Mouse (Mus musculus): ENCODE measurements around the gene Scube3. TPM values are rescaled to one million over a fixed set of nuclear protein-coding genes. Genes with fewer than 3 reads are reported as not detected.

Scube3 gene
- total RNA-seq, 2 experiments from 2014 or later, result 1.1 TPM

GRCm38 (mm10) chr17:28140431-28141204 is 1.3 kb upstream of the Scube3 start:
- H3K4me3 ChIP-seq, result no peak overlapping the region
- TF ChIP-seq CTCF (conservative IDR thresholded peaks at IDR 0.05), result no peak
- DNase-seq (ENCODE audit: low spot score in 2 of 2), result no peak
- H3K27ac ChIP-seq, result no peak overlapping the region

DNA sequence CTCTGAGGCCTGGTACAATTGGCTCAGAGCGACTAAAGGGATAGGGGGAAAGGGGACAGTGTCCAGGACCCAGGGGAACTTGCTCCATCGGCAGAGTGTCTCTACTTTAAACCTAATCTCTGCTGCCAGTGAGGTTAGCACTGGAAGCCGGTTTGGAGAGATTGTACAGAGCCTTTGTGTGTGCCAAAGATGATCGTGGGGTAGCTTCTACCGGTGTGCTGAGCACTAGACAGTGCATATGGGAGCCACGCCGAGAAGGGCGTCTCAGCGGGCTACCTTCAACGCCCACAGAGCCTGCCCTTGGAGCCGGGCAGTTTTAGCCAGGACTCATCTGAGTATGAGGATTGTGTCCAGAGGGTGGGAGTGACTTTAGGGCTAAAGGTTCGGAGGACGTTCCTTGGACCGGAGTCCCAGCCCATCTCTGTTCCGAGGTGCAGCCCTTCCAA is 713 bp upstream of the Scube3 start:
- no peak for DNase-seq (ENCODE audit: low spot score in 2 of 2)
- no peak for TF ChIP-seq CTCF (conservative IDR thresholded peaks at IDR 0.05)
- H3K4me3 ChIP-seq, result no peak overlapping the region; the same call in 1 of the 2 replicates
- H3K27ac ChIP-seq, result no peak overlapping the region

- no peak for TF ChIP-seq CTCF (conservative IDR thresholded peaks at IDR 0.05)
- no peak overlapping the region for H3K27ac ChIP-seq
- H3K4me3 ChIP-seq, result peak overlapping the region; percentile 46
- no peak for DNase-seq (ENCODE audit: low spot score in 2 of 2)
Measured at GRCm38 (mm10) chr17:28142700-28143610, 1.0 kb downstream of the Scube3 start.

GRCm38 (mm10) chr17:28143751-28144150 is 1.8 kb downstream of the Scube3 start:
- no peak for TF ChIP-seq CTCF (conservative IDR thresholded peaks at IDR 0.05)
- H3K4me3 ChIP-seq, result no peak overlapping the region
- no peak for DNase-seq (ENCODE audit: low spot score in 2 of 2)
- H3K27ac ChIP-seq, result no peak overlapping the region

GRCm38 (mm10) chr17:28144241-28144640 is 2.3 kb downstream of the Scube3 start:
- TF ChIP-seq CTCF (conservative IDR thresholded peaks at IDR 0.05), result no peak
- H3K4me3 ChIP-seq, result no peak overlapping the region
- DNase-seq (ENCODE audit: low spot score in 2 of 2), result no peak
- H3K27ac ChIP-seq, result no peak overlapping the region

DNA sequence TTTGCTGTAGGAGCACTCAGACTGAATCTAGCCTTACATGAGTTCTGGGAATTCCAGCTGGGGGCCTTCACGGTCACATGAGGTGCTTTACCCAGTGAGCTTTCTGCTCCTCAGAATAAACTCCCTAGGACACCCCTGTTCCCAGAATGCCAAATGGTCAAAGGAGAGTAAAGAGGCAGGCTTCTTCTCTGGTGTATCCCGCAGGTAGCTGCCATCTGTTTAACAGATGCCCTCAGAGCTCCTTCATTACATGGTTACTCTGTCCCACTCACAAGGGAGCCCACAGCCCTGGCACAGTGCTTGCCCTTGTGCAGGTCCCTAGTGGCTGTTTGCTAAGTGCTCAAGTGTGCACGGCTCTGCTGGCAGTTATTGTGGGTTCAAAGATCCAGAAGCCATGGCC is 6.3 kb downstream of the Scube3 start:
- H3K4me3 ChIP-seq, result no peak overlapping the region
- no peak for TF ChIP-seq CTCF (conservative IDR thresholded peaks at IDR 0.05)
- DNase-seq (ENCODE audit: low spot score in 2 of 2), result no peak
- no peak overlapping the region for H3K27ac ChIP-seq

DNA sequence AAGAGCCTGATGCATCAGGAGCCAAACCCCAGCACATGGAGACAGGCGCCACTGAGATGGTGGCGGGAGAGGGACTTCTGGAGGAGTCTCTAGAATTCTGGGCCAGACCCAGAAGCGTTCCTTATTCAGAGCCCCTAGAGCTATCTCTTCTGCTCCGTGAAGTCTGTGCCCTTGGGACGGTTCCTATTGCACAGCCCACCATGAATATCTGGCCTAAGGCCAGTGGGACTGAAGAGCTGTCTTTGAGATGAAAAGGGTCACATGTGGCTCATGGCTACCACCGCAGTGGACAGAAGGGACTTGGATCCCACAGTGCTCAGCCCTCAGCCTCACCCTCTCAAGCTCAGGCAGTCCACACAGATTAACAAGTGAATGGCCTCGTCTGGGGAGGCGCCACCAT is 7.8 kb downstream of the Scube3 start:
- Histone ChIP-seq H3K27ac (no peak overlapping the region), H3K4me3 (no peak overlapping the region)
- no peak for TF ChIP-seq CTCF (conservative IDR thresholded peaks at IDR 0.05)
- DNase-seq (ENCODE audit: low spot score in 2 of 2), result no peak

DNA sequence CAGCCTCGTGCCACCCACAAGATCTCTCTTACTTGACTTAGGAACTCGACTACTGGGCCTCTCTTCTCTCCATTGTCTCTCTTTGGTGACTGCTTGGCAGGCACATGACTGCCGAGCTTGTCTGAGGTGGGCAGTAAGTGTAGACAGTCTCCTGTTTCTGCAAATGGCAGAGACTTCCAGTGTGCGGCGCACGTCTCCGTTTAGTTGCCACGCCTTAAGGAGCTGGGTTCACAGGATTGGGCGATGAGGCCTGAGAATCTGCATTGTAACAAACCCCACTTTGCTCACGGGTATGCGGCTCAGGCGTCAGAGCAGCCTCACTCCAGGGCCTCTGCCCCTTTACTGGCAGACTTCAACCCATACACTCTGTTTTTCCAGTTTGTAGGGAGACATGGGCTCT is 8.5 kb downstream of the Scube3 start:
- TF ChIP-seq CTCF (conservative IDR thresholded peaks at IDR 0.05), result no peak
- no peak overlapping the region for H3K4me3 ChIP-seq
- DNase-seq (ENCODE audit: low spot score in 2 of 2), result no peak
- H3K27ac ChIP-seq, result no peak overlapping the region

DNA sequence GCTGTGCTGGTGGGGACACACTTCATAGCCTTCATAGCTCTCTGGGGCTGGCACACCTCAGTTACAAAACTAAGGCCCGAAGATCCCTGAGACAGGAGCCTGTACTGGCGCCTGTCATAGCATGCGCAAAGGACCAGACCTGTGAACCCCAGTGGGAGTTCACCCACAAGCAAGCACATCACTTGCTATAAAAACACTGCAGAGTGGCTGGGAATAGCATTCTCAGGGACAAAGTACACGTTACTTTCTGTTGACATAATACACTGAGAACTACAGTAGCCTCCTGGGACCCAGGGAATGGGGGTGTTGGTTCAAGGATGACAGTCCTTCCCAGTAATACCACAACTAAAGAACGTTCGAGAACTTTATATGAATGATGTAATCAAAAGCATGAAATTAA is 11.2 kb downstream of the Scube3 start:
- no peak overlapping the region for H3K4me3 ChIP-seq
- TF ChIP-seq CTCF (conservative IDR thresholded peaks at IDR 0.05), result no peak
- H3K27ac ChIP-seq, result no peak overlapping the region
- DNase-seq (ENCODE audit: low spot score in 2 of 2), result no peak

- TF ChIP-seq CTCF (conservative IDR thresholded peaks at IDR 0.05), result no peak
- DNase-seq (ENCODE audit: low spot score in 2 of 2), result no peak
- Histone ChIP-seq H3K27ac (no peak overlapping the region), H3K4me3 (no peak overlapping the region)
Measured at GRCm38 (mm10) chr17:28154970-28155369, 13.0 kb downstream of the Scube3 start.

GRCm38 (mm10) chr17:28160361-28160760 is 18.4 kb downstream of the Scube3 start:
- Histone ChIP-seq H3K4me3 (no peak overlapping the region), H3K27ac (no peak overlapping the region)
- DNase-seq (ENCODE audit: low spot score in 2 of 2), result no peak
- TF ChIP-seq CTCF (conservative IDR thresholded peaks at IDR 0.05), result no peak

DNA sequence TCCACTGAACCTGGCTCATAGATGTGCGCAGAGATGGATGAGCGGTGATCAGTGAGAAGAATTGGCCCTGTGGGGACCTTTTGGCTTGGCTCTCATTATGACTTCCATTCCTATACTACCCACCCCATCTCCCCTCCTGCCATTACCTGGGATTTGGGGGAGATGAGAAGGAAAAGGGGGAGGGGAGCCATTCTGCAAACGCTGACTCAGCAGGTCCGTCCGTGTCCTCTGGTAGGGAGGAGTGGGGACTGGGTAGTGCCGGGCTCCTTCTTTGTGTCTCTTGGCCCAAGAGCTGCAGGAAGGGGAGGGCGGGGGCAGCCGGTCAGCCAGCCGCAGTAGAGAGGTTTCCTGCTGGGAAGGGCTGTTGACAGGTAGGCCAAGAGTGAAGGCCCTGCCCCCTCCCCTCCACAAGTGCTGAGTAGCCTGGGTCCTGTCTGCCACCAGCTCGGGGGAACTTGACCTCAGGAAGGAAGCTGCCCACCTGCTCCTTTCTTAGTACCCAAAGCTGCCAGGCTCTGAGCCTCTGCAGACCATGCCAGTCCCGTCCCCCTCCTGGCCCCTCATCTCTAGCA is 19.5 kb downstream of the Scube3 start:
- Histone ChIP-seq H3K27ac (no peak overlapping the region), H3K4me3 (no peak overlapping the region)
- no peak for TF ChIP-seq CTCF (conservative IDR thresholded peaks at IDR 0.05)
- no peak for DNase-seq (ENCODE audit: low spot score in 2 of 2)

- H3K4me3 ChIP-seq, result no peak overlapping the region
- H3K27ac ChIP-seq, result no peak overlapping the region
- DNase-seq (ENCODE audit: low spot score in 2 of 2), result peak; percentile 79 to 86
- peak; percentile 99 for TF ChIP-seq CTCF (conservative IDR thresholded peaks at IDR 0.05)
Measured at GRCm38 (mm10) chr17:28163666-28164065, 21.7 kb downstream of the Scube3 start.

Data from layer of hippocampus, adult 2 months (tissue).